In the genomic region with DNA sequence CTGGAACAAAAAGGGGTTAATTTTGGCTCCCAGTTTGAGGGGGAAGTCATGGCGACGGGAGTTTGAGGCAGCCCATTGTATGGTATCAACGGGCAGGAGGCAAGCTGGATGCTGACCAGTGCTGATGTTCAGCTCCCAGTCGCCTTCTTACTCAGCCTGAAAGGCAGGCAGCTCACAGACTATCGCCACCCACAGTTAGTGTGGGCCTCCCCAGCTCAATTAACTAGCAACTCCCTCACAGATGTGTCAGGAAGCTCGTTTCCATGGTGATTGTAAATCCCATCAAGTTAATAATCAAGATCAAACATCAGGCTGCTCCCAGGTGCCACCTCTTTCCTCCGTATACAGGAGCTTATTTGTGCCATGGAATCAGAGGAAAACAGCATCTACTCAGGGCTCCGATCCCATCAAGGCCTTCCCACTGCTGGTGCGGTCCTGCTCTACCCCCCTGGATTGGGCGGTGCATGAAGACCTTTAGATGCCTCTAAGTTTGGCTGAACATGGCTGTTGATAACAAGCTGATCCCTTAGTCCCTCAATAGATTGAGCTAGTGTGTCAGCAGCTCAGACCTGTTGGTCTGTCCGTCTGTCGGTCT, we compare ENCODE assay signal across 21 mouse cellular contexts. TPM values are rescaled to one million over a fixed set of nuclear protein-coding genes. Genes with fewer than 3 reads are reported as not detected.
DNase-seq lines count a peak whose midpoint lies in the region; ATAC-seq and TF ChIP-seq lines count a peak whose summit lies in the region.
"Had no signal": no experiment of that assay in that cellular context is flagged by ENCODE, and none has a peak within 500 bp of the region (broad histone marks: within the 10 kb centered on the region; RNA-seq: fewer than 3 reads in every experiment).

No protein-coding gene starts in this region.

- no peaks in the 10 kb centered on the region for H3K9me3 ChIP-seq in embryonic facial prominence, embryonic 14.5 days (ENCODE audit: control insufficient read depth, low read length)
- no peaks in the 10 kb centered on the region for H3K9me3 ChIP-seq in embryonic facial prominence, embryonic 10.5 days
- no peaks in the 10 kb centered on the region for H3K9me3 ChIP-seq in hindbrain, embryonic 13.5 days
- no peaks in the 10 kb centered on the region for H3K9me3 ChIP-seq in midbrain, embryonic 15.5 days
- H3K9me3 ChIP-seq: embryonic facial prominence, embryonic 13.5 days; liver, embryonic 15.5 days; megakaryocyte, embryonic 14.5 days had no signal

- DNase-seq in embryonic facial prominence, embryonic 14.5 days (ENCODE audit: low spot score), result no peak
- DNase-seq in embryonic facial prominence, embryonic 10.5 days (ENCODE audit: low spot score), result no peak
- DNase-seq in brain, embryonic 14.5 days (ENCODE audit: low read depth), result peak; percentile 70
- DNase-seq in frontal cortex, postnatal 14 days (ENCODE audit: low spot score in 2 of 2), result no peak
- DNase-seq in embryo, embryonic 10.5 days (ENCODE audit: low spot score), result no peak
- no peak for DNase-seq in MN1 (ENCODE audit: low spot score)
- DNase-seq: adrenal gland, postnatal 14 days; cerebellum, adult 2 months; gastrocnemius, adult 2 months; heart, postnatal 4 days; kidney, adult 11 months; right cerebral cortex, postnatal 14 days; thymus, postnatal 36 days had no signal

- H3K4me3 ChIP-seq in embryonic facial prominence, embryonic 14.5 days (ENCODE audit: low read depth, low read length), result no peak overlapping the region
- no peak overlapping the region for H3K4me3 ChIP-seq in embryonic facial prominence, embryonic 10.5 days
- H3K4me3 ChIP-seq in hindbrain, embryonic 13.5 days, result no peak overlapping the region
- no peak overlapping the region for H3K4me3 ChIP-seq in midbrain, embryonic 15.5 days
- H3K4me3 ChIP-seq: embryonic facial prominence, embryonic 13.5 days; gastrocnemius, adult 2 months; liver, embryonic 15.5 days; megakaryocyte, embryonic 14.5 days had no signal

- WGBS in embryonic facial prominence, embryonic 14.5 days, result 62% methylated on average over 12 of the region's 12 CpGs
- 67% methylated on average over 12 of the region's 12 CpGs for WGBS in embryonic facial prominence, embryonic 10.5 days
- WGBS in hindbrain, embryonic 13.5 days, result 53% methylated on average over 12 of the region's 12 CpGs
- 32% methylated on average over 12 of the region's 12 CpGs for WGBS in midbrain, embryonic 15.5 days

- no peaks in the 10 kb centered on the region for H3K36me3 ChIP-seq in embryonic facial prominence, embryonic 14.5 days (ENCODE audit: control insufficient read depth, insufficient read depth, low read length)
- H3K36me3 ChIP-seq in embryonic facial prominence, embryonic 10.5 days (replicated peaks), result no peaks in the 10 kb centered on the region
- H3K36me3 ChIP-seq in hindbrain, embryonic 13.5 days, result no peaks in the 10 kb centered on the region
- H3K36me3 ChIP-seq in midbrain, embryonic 15.5 days (replicated peaks), result no peaks in the 10 kb centered on the region
- H3K36me3 ChIP-seq: embryonic facial prominence, embryonic 13.5 days; liver, embryonic 15.5 days had no signal

- H3K9ac ChIP-seq in embryonic facial prominence, embryonic 14.5 days (ENCODE audit: low read depth, low read length), result no peak overlapping the region
- H3K9ac ChIP-seq in hindbrain, embryonic 13.5 days, result peak overlapping the region; percentile 40
- no peak overlapping the region for H3K9ac ChIP-seq in midbrain, embryonic 15.5 days
- H3K9ac ChIP-seq: embryonic facial prominence, embryonic 13.5 days; liver, embryonic 15.5 days had no signal

- no peak for TF ChIP-seq CTCF in brain, embryonic 14.5 days (IDR thresholded peaks at IDR 0.05; ENCODE audit: borderline replicate concordance, extremely low read depth, insufficient read depth, insufficient read length)

- no peak overlapping the region for H3K27ac ChIP-seq in embryonic facial prominence, embryonic 14.5 days (replicated peaks; ENCODE audit: low read depth, low read length)
- H3K27ac ChIP-seq in embryonic facial prominence, embryonic 10.5 days (replicated peaks), result no peak overlapping the region
- peak overlapping the region; percentile 36; the same call in 1 of the 2 replicates for H3K27ac ChIP-seq in hindbrain, embryonic 13.5 days
- peak overlapping the region; percentile 45 for H3K27ac ChIP-seq in midbrain, embryonic 15.5 days
- H3K27ac ChIP-seq: embryonic facial prominence, embryonic 13.5 days; gastrocnemius, adult 2 months; kidney, postnatal 0 days; liver, embryonic 15.5 days had no signal

- no peak overlapping the region for H3K4me2 ChIP-seq in embryonic facial prominence, embryonic 14.5 days (ENCODE audit: low read depth, low read length)
- no peak overlapping the region for H3K4me2 ChIP-seq in hindbrain, embryonic 13.5 days
- H3K4me2 ChIP-seq in midbrain, embryonic 15.5 days, result no peak overlapping the region; the same call in 1 of the 2 replicates
- H3K4me2 ChIP-seq: embryonic facial prominence, embryonic 13.5 days; liver, embryonic 15.5 days had no signal

- ATAC-seq in embryonic facial prominence, embryonic 14.5 days (ENCODE audit: low read depth), result 0 out of 2 replicates have a peak, but pooled peaks have one; percentile 48
- peak; percentile 63 for ATAC-seq in hindbrain, embryonic 13.5 days (ENCODE audit: low FRiP score)
- peak; percentile 83 for ATAC-seq in midbrain, embryonic 15.5 days (replicated peaks)
- ATAC-seq: lung, postnatal 0 days had no signal

- H3K27me3 ChIP-seq in embryonic facial prominence, embryonic 14.5 days (replicated peaks; ENCODE audit: control insufficient read depth, insufficient read depth, low read length), result no peaks in the 10 kb centered on the region
- no peaks in the 10 kb centered on the region for H3K27me3 ChIP-seq in embryonic facial prominence, embryonic 10.5 days (replicated peaks; ENCODE audit: low read depth, poor library complexity, severe bottlenecking)
- H3K27me3 ChIP-seq in hindbrain, embryonic 13.5 days, result no peaks in the 10 kb centered on the region
- H3K27me3 ChIP-seq in midbrain, embryonic 15.5 days (replicated peaks), result no peaks in the 10 kb centered on the region
- H3K27me3 ChIP-seq: liver, embryonic 15.5 days had no signal

- TF ChIP-seq POLR2A in brain, embryonic 14.5 days (IDR thresholded peaks at IDR 0.05; ENCODE audit: borderline replicate concordance, extremely low read depth, insufficient read depth, insufficient read length, poor library complexity, severe bottlenecking), result no peak

- no peaks in the 10 kb centered on the region for H3K4me1 ChIP-seq in embryonic facial prominence, embryonic 14.5 days (ENCODE audit: control insufficient read depth, insufficient read depth, low read length)
- H3K4me1 ChIP-seq in embryonic facial prominence, embryonic 10.5 days, result peaks cover 25% of the 10 kb centered on the region
- H3K4me1 ChIP-seq in hindbrain, embryonic 13.5 days (replicated peaks), result peaks cover 16% of the 10 kb centered on the region
- peaks cover 17% of the 10 kb centered on the region for H3K4me1 ChIP-seq in midbrain, embryonic 15.5 days

RNA-seq across cellular contexts. Expression of a gene that starts 1.4 kb away (rescaled TPM):
- 0.37 and 0.92 TPM in 2 replicates for polyA plus RNA-seq in embryonic facial prominence, embryonic 14.5 days (2014; fragmentation: Nextera tagmentation; extraction: Ambion mirVana)
- not detected in 2 replicates for polyA plus RNA-seq in embryonic facial prominence, embryonic 10.5 days (2016; fragmentation: Nextera tagmentation; extraction: Ambion mirVana)
- 0.08 and 0.10 TPM in 2 replicates for polyA plus RNA-seq in brain, embryonic 14.5 days (2012; rRNA removed)
- 0.31 and 0.36 TPM in 2 replicates for polyA plus RNA-seq in hindbrain, embryonic 13.5 days (2015; fragmentation: Nextera tagmentation; extraction: Ambion mirVana)
- polyA plus RNA-seq in midbrain, embryonic 15.5 days (2015; fragmentation: Nextera tagmentation; extraction: Ambion mirVana), result 0.29 TPM in 1 of 2 replicates, not detected in the other
- polyA plus RNA-seq: heart, embryonic 14.5 days had no signal

Comparison
In these comparisons a context has a peak if more than half of its experiments do, and no peak if none do; other contexts are left out.
1. H3K27ac ChIP-seq: peak in hindbrain, embryonic 13.5 days (single experiment) and midbrain, embryonic 15.5 days (single experiment); none in embryonic facial prominence, embryonic 14.5 days (single experiment) and embryonic facial prominence, embryonic 10.5 days (single experiment).
2. Peak in every context shown above with its lines, with median percentiles within 50 percentile points of each other: ATAC-seq.